Mouse (Mus musculus) layer of hippocampus, adult 8-10 months (tissue): Measurements from ENCODE around the gene Gm20604. TPM values are rescaled to one million over a fixed set of nuclear protein-coding genes. Genes with fewer than 3 reads are reported as not detected.
A peak's percentile ranks its signal among the peaks of the same experiment; 100 is the strongest.

Experiments used
- DNase-seq, 2 experiments: peaks; one replicate each; pipeline ENCODE4 v3.0.0; 2022; ENCODE audit warnings: low spot score in 2 of 2
- total RNA-seq, 4 experiments: library from RNA; stranded (reverse); gene quantifications; 2 replicates each; pipeline ENCODE4 v1.2.4; 2022

Gene Gm20604
- 10 to 100 TPM; 12.3 to 15.5 (median 14.9) TPM for total RNA-seq

DNA sequence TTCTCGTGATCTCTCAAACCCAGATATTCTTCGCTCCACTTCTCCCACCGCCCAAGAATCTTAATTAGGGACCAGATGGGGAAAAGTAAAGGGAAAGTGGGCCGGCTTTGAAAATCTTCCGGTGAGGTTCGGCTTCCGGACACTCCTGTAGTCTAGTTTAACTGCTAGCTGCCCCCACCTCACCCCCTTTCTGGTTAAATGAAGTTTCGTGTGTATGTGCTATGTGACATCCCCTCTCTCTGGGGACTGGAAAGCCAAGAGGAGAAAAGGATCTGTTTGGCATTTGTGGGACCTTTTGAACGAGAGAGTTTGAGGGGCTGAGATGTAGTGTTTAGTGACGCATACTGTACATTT is at the start of gene Gm20604:
TSS of gene Gm20604 (minus strand) at position 270 of the 354 bp plus-strand sequence.
- DNase-seq = no peak

DNA sequence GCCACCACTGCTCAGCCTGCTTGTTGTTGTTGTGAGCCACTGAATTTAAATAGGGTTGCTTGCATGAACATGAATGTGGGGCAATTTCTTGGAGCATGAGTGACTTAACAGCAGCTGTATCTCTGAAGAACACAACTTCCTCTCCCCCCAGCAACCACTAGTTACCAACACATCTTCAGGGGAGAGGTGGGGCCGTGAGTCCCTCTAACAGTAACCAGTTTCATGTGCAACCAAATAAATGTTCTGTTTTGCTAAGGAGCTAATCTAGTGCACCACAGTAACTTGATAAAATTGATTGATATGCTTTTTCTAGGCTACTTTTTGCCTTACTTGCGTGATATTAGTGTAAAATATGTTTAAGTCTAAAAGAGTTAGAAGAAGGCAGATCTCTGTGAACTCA is 41.1 kb upstream of the Gm20604 start:
- DNase-seq = no peak

DNA sequence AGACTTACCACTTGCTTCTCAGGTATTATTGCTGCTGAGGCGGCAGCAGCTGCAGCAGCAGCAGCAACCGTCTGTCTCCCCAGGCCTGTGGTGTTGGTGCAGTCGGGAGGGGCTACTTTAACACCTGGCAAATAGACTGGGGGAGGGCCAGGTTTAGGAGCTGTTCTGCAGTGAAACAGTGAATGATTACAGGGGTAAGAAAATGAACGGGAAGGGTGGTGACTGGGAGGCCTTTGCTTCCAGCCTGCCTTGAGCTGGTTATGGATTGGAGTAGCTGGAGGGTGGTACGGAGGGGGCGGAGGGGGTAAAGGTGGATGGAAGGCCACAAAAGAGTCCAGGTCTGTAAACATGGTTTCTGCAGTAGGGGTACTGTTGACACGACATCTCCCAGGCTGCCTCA is 29.5 kb upstream of the Gm20604 start:
- no peak for DNase-seq

DNA sequence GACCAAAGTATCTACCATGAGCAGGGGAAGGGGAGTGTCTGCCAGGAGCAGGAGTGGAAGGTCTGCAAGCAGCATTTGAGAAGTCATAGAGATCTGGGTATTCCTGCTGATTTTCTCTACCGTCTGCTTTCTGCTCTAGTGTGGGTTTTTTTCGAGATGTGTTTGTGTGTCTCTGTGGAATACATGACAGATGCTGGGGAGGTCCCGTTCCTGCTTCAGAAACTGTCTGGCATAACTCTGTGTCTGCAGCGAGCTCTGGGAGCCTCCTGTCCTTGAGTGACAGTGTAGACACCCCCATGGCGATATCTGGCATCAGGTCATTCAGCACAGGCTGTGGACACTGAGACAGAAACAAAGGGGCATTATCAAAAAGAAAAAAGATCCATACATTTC is 27.1 kb upstream of the Gm20604 start:
- DNase-seq = peak; percentile 51 to 56

DNA sequence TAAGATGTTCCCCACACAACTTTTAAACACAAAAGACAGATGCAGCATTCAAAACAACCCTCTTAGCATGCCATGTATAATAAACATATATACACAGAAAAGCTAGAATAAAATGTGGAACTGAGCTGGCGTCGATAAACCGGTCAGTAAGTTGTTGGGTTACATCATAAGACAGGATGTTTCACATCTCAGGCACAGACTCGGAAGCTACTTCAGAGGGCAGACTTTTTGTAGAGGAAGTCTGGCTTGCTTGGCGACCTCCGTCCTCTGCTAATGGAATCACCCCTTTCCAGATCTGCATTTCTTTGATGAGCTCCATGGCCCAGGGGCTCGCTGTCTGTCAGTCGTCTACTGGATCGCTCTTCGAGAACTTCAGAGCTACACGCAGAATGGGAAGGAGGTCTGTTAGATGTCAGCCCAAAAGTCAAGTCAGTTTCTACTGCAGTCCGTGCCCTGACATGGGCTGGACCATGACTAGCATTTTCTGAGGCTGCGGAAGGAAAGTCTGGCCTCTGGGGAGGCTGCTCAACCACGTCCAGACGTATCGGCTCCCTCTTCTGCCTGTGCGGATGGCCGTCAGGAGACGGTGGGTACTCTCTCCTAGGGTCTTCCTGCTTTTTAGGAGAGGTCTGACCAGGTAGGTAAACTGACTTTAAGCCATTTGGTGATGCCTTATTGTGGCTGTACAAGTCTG is 26.6 kb upstream of the Gm20604 start:
- no peak for DNase-seq

DNA sequence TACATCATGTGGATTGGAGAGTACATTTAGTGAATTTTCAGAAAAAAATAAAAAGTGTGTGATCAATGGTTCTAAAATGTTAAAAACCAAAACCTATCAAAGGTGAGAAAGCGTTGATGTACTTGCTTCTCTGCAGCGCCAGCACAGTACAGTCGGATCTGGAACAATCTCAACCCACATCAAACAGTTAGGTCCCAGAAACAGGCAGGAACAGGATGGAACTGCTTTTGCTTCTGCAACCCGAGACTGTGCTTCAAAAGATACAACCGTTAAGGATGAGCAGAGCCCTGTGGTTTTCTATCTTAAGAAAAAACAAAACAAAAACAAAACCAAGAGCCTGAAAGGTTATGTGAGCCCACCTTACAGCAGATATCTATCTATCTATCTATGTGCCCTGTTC is 24.4 kb upstream of the Gm20604 start:
- no peak for DNase-seq

DNA sequence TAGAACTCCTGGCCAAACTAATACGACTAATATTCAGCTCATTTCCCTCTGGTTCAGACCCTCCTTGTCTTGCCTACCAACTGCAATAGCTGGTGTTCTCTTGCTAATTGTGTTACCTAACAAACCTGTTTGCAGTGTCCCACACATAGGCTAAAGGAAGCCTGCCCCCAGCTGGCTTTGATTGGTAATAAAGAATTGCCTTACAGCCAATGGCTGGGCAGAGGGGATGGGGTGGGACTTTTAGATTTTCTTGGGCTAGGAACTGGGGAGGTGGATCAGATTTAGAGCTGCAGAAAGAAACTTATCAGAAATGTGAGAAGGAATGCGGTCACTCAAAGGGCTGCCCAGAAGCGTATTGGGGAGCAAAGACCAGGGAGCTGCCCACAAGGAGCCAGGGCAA is 21.0 kb upstream of the Gm20604 start:
- no peak for DNase-seq

DNA sequence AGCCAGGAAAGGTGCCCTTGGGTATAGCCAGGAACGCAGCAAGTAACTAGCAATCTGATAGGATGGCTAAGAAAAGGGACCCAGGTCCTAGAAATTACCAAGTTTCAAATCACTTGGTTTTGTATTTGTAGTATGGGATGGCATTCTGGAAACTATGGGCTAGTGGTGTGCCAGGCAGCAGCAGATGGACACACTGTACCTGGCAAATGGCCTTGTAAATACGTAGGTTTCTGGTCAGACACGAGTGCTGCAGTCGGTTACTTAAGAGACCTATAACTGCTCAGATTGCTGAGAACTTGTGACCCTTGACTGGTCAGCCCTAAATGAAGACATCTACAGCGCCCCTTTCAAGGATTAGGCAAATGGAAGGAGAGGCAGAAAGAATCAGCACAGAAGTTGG is 19.7 kb upstream of the Gm20604 start:
- no peak for DNase-seq

DNA sequence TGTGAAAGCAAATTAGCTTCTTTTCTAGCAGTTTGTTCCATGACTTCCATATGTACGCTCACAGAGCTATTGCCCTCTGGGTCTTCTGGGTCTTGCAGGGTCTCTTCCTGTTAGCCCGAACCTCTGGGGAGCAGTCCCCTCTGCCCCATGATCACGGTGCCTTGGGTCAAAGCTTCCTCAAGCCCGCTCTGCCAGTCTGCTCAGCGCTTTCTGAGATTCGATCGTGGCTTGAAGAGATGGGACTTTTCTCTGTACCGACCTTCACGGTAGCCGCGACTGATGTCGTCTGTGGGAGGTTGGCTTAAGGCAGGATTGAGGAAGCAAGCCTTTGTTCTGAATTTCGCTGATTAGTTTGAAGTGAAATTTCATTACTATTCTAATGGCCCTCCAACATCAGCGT is 17.6 kb upstream of the Gm20604 start:
- no peak for DNase-seq

DNA sequence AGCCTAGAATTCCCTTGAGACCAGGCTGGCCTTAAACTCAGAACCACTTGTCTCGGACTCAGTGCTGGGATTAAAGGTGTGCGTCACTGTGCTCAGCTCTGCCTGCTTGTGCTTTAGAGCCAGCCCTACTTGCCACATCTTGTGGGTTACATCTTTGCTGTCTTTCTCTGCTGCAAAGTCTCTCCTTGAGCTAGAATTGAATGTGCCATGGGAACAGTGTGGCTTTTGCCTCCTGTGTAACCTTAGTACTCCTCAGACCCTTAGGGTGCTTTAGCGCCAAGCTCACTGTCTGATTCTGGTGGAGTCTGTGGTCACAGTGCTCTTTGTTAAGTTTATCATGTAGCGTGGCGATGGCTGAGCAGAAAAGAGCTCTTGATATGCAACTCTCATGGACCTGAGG is 14.2 kb upstream of the Gm20604 start:
- no peak for DNase-seq

DNA sequence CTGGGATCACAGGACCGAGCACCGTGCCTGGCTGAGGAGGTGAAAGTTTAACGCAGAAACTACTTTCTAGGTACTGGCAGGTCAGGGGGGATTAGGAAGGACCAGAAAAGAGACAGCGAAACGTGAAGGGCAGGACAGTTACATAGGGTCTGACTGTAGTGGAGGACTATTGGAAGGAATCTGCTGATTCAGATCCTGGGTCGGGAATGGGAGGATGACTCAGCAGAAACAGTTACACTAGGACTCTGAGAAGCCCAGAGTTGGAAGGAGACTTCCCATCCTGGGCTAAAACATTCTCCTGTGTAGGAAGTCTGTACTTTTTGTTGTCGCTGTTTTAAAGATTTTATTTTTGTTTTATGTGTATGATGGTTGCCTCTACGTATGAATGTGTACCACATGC is 13.1 kb upstream of the Gm20604 start:
- no peak for DNase-seq

DNA sequence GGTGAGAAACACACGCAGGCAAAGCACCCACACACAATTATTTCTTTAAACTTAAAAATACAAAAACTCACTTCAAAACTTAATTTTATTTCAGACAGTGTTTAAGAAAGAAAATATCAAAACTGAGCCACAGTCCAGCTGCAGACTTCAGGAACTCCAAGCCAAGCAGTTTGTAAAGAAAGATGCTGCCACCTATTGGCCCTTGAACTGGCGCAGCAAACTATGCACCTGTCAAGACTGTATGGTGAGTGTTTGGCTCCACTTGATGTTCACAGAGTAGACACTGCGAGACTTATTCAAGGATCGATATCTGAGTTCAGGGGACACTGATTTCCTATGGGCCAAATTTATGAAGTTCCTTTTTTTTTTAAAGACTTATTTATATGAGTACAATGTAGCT is 10.5 kb upstream of the Gm20604 start:
- DNase-seq = no peak

DNA sequence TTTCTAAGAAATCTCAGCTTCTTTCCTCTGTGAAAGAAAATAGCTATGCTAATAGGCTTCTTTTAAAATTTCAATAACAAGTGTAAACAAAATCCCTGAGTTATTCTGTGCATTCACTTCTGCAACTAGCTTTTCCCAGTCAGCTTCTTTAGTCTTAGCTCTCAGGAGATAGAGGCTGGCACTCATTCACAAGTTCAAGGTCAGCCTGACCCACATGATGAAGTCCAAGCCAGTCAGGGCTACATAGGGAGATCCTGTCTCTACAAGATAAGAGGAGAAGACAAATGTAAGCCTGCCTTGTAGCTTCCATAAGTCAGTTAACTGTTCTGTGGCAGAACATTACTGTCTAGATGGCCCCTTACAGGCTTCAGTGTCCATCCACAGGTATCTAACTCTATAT is 5.2 kb upstream of the Gm20604 start:
- DNase-seq = no peak

DNA sequence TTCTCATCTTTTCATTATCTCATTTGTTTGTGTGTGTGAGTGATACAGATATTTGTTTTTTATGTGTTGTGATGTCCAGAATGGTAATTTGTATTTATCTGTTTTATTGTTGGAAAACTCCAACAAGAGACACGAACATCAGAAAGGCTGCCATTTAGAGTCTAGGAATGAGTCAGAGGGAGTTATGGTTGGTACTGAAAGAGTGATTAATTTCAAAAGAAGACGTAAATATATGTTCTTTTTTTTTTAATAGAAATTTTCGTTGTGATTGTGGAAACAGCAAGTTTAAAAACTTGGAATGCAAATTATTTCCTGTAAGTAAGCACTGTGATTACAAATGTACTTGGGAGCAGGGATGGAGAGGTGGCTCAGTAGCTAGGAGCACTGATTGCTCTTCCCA is 3.2 kb upstream of the Gm20604 start:
- no peak for DNase-seq

DNA sequence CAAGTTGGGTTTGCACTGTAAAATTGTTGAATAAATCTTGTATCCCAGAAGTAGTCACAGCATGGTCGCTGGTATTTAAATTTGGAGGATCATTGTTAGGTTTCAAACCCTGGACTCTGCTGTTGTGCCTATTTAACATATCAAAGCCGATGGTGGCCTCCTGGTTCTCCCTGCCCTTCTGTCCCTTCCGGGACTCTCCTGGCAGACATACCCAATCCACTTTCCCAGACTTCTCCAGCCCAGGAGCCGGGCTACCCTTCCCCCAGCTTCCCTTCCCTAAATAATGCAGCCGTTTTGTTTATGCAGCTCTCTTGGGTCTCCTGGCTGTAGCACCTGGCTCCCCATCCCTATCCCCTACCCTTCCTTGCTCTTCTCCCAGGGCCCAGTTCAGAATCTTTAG is 464 bp upstream of the Gm20604 start:
- no peak for DNase-seq

DNA sequence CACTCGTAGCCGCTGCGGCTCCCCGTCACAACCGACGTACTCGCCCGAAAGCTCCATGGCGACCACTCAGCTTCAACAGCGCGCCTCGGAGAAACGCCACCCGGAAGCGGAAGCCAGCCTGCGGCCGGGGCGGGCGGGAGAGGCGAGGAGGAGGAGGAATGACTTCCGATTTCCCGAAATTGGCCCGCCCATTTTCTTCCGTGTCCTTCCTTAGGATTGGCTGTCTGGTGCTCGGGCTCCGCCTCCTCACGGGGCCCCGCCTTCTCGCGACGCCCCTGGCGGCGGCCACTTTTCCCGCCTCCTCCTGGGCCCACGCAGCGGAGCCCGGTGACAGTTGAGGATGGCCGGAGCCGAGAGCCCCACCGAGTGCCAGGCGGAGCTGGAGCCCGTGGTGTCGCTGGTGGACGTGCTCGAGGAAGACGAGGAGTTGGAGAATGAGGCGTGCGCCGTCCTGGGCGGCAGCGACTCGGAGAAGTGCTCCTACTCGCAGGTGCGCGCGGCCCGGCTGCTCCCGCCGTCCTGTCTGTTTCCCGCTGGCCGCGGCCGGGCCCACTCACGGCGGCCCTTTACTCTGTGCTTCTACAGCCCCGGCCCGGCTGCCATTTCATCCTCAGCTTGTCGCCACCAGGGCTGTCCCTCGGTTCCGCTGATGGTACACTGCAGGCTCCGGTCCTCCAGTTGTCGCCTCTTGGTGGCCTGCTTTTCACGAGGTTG is 626 bp downstream of the Gm20604 start, which contains the start of the genes Gm28051, Gon7 and Ubr7:
TSS of gene Gm28051 (minus strand) at position 77 of the 714 bp plus-strand sequence.
TSS of gene Gon7 (minus strand) at position 115 of the 714 bp plus-strand sequence.
TSS of gene Ubr7 (plus strand) at position 279 of the 714 bp plus-strand sequence.
- DNase-seq = peak; percentile 95

DNA sequence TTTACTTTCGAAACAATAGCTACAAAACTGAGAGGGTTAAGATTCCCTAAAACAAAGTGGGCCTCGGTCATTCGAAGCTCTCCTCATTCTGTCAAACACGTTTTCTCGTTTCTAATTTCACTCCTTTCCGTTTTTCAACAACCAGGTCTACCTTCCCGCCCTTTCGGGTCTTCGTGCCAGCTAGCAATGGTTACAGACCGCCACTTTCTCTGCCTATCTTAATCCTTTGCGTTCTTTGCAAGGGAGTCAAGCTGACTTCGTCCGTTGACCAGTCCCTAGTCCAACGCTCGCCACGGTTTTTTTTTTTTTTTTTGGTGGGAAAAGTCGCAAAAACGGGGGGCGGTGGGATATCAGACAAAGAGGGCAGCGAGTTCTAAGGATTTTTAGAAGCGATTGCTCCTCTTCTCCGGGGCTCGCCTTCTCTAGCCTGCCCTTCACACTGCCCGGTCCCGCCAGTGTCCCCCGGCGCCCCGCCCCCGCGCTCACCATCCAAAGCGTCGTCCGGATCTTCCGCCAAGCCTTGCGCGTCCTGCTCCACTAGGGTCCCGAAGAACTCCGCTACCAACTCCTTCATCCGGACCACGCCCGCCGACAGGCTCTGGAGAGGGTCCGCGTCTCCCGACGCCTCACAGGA is 1.3 kb downstream of the Gm20604 start:
- no peak for DNase-seq

DNA sequence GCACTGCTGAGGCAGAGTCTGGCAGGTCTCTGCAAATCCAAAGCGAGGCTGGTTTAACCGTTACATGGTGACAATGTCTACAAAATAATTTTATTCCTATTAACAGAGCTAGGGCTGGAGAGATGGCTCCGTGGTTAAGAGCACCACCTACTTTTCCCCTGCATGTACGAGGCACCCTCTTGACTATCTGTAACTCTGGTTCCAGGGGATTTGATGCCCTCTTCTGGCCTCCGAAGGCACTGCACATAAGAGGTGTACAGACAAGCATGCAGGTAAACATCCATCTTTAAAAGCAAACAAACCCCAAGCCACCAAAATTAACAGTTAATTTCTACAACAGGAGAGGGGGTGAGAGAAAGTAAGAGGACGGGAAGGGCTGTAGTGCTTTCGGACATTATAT is 2.2 kb downstream of the Gm20604 start:
- DNase-seq = no peak

DNA sequence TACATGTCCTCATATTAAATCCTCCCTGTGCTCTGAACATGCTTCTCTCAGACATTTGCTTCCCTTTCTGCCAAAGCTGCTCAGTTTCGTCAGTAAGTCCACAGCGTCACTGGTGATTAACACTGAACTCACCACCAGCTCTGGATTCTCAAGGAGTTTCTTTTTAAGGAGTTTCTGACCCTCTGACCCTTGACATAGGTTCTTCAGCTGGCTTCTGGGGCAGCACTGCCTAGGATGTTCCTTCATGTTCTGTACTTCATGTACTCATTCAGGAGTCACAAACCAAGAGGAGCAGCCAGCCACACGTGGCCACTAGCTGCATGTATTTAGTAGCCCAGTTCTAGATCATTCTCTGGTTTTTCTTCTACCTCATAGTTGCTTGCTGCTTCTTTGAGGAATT is 10.2 kb downstream of the Gm20604 start:
- DNase-seq = no peak

DNA sequence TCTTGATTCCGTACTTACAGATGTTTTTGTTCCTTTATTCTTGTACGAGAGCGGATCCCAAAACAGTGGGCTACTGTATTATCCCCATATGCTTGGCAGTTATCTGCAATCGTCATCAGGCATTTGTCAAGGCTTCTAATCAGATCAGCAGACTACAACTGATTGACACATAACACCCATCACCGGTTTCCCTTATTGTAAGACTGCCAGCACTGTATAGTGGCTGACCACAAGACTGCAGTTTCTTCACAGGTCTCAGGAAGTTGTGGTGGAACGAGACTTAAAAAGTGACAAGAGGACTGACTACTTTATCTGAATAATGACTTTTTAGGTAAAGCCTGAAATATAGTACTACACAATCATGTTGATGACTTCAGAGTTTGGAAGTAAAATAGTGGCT is 13.6 kb downstream of the Gm20604 start:
- DNase-seq = no peak

DNA sequence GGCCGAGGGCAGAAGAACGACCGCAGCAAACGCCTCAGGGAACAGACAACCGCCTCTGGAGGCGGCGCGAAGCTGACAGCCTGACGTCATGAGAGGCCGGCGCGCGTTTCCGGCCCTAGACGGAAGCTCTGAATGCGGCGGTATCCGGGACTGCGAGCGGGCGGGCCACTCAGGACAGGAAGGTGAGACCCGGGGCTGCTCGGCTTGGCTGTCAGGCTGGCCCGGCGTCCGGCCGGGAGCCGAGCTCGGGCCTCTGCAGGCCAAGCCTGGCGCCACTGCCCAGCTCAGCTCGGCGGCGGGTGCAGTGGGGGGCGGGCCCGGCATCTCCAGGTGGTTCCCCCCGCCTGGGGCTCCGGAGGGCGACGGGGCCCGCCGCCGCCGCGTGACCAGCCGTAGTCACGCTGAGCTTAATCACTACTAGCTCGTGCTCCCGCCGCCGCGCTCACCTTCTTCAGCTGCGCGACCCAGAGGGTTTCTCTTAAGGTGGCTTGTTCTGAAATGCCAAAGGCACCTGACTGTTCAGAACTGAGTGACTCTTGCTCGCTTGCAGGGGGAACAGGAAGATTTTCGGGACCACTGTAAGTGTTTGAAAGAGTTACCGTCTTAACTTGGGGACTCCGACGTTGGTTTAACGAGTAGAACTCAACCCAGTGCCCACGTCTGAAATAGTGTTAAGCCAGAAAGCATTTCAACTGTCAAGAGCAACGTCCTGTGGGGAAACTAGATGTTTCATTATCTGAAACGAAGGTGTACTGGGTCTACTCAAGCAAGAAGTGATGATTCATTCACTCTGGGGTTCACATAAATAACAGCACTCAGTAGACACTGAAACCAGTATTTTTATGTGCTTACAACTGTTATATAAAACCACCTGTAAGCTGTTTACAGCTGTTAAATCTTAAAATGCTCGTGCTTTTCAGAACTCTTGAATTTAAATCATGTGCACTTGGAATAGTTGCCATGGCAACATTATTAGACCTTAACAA is 14.6 kb downstream of the Gm20604 start, which contains the start of the genes Moap1 and Tmem251:
TSS of gene Moap1 (minus strand) at position 73 of the 986 bp plus-strand sequence.
TSS of gene Tmem251 (plus strand) at position 174 of the 986 bp plus-strand sequence.
- DNase-seq = peak; percentile 82 to 88
